Mouse (Mus musculus) midbrain, embryonic 13.5 days (tissue): Measurements from ENCODE around the gene Lmna. TPM values are rescaled to one million over a fixed set of nuclear protein-coding genes. Genes with fewer than 3 reads are reported as not detected.

Experiments used
- ATAC-seq: fragments of 200-750 bp; cut with Nextera tagmentation; 2 replicates; pipeline ENCODE4 v1.8.0; 2017; ENCODE audit warnings: mild to moderate bottlenecking, moderate TSS enrichment, moderate library complexity
- H3K27ac ChIP-seq: fragments of 300-500 bp; sonication (generic); 2 replicates; pipeline ENCODE4 v1.5.1; 2015; ENCODE audit warnings: inconsistent platforms, mild to moderate bottlenecking, moderate library complexity
- H3K27me3 ChIP-seq: fragments of 300-500 bp; sonication (generic); 2 replicates; pipeline ENCODE4 v1.6.1; 2015; ENCODE audit warnings: mild to moderate bottlenecking, inconsistent platforms
- H3K36me3 ChIP-seq: fragments of 300-500 bp; sonication (generic); 2 replicates; pipeline ENCODE4 v1.6.1; 2015; ENCODE audit warnings: mild to moderate bottlenecking, inconsistent platforms
- H3K4me1 ChIP-seq: fragments of 300-500 bp; sonication (generic); replicated peaks from 2 replicates; pipeline ENCODE4 v1.6.1; 2015; ENCODE audit warnings: inconsistent platforms
- H3K4me2 ChIP-seq: fragments of 300-500 bp; sonication (generic); replicated peaks from 2 replicates; pipeline ENCODE4 v1.6.1; 2015; ENCODE audit warnings: moderate library complexity, mild to moderate bottlenecking, inconsistent platforms
- H3K4me3 ChIP-seq: fragments of 300-500 bp; sonication (generic); replicated peaks from 2 replicates; pipeline ENCODE4 v1.5.1; 2015; ENCODE audit warnings: mild to moderate bottlenecking, inconsistent platforms
- H3K9ac ChIP-seq: fragments of 300-500 bp; sonication (generic); replicated peaks from 2 replicates; pipeline ENCODE4 v1.6.1; 2015; ENCODE audit warnings: mild to moderate bottlenecking, inconsistent platforms
- H3K9me3 ChIP-seq: fragments of 300-500 bp; sonication (generic); 2 replicates; pipeline ENCODE4 v1.6.1; 2016; ENCODE audit warnings: mild to moderate bottlenecking, inconsistent platforms
- WGBS: fragments of 180-500 bp; shearing (Covaris S2); methylation state at CpG from one replicate; pipeline ENCODE4 v1.1.7; 2015; 5-methylcytosine and 5-hydroxymethylcytosine counted together
- polyA plus RNA-seq: library from polyadenylated mRNA; unstranded; fragments of >200 nt; fragmentation: Nextera tagmentation; extraction: Ambion mirVana; gene quantifications from 2 replicates; pipeline ENCODE4 v1.2.1, GENCODE M21; 2015

The Lmna gene
- polyA plus RNA-seq, 1 experiment from 2014 or later: 23.4 TPM

- no peak for ATAC-seq
- H3K9ac ChIP-seq: no peak overlapping the region
- peaks cover 8% of the 10 kb centered on the region; the same call in 1 of the 2 replicates for H3K4me1 ChIP-seq
- no peak overlapping the region for H3K4me3 ChIP-seq
- no peaks in the 10 kb centered on the region for H3K27me3 ChIP-seq
- H3K27ac ChIP-seq: no peak overlapping the region
- H3K4me2 ChIP-seq: no peak overlapping the region
- 88% methylated on average over 1 of the region's 1 CpGs for WGBS
- H3K36me3 ChIP-seq: no peaks in the 10 kb centered on the region
- H3K9me3 ChIP-seq: no peaks in the 10 kb centered on the region
These were observed 36.2 kb downstream of the Lmna start for GRCm38 (mm10) chr3:88473571-88473970.

- no peaks in the 10 kb centered on the region for H3K9me3 ChIP-seq
- WGBS: 25% methylated on average over 5 of the region's 5 CpGs
- no peaks in the 10 kb centered on the region for H3K36me3 ChIP-seq
- ATAC-seq: 0 out of 2 replicates have a peak, but pooled peaks have one; percentile 27
- H3K4me2 ChIP-seq: no peak overlapping the region
- H3K9ac ChIP-seq: no peak overlapping the region
- H3K4me3 ChIP-seq: no peak overlapping the region
- no peak overlapping the region for H3K27ac ChIP-seq
- H3K27me3 ChIP-seq: 0 out of 2 replicates have a peak, but pooled peaks cover 3% of the 10 kb centered on the region
- H3K4me1 ChIP-seq: peaks cover 8% of the 10 kb centered on the region; the same call in 1 of the 2 replicates
These were observed 36.7 kb downstream of the Lmna start for GRCm38 (mm10) chr3:88473020-88473419.

GRCm38 (mm10) chr3:88470943-88471479, 38.7 kb downstream of the Lmna start:
- no peak for ATAC-seq
- no peaks in the 10 kb centered on the region for H3K36me3 ChIP-seq
- H3K27me3 ChIP-seq: 0 out of 2 replicates have a peak, but pooled peaks cover 9% of the 10 kb centered on the region
- H3K9me3 ChIP-seq: no peaks in the 10 kb centered on the region
- 75% methylated on average over 10 of the region's 10 CpGs for WGBS
- no peak overlapping the region for H3K9ac ChIP-seq
- H3K4me1 ChIP-seq: peaks cover 10% of the 10 kb centered on the region; the same call in 1 of the 2 replicates
- H3K4me2 ChIP-seq: no peak overlapping the region
- H3K4me3 ChIP-seq: no peak overlapping the region
- H3K27ac ChIP-seq: no peak overlapping the region

GRCm38 (mm10) chr3:88469466-88469865, 40.3 kb downstream of the Lmna start:
- H3K4me2 ChIP-seq: no peak overlapping the region
- 83% methylated on average over 2 of the region's 2 CpGs for whole genome bisulfite sequencing
- H3K4me3 ChIP-seq: no peak overlapping the region
- ATAC-seq: no peak
- H3K9me3 ChIP-seq: no peaks in the 10 kb centered on the region
- no peak overlapping the region for H3K27ac ChIP-seq
- H3K36me3 ChIP-seq: no peaks in the 10 kb centered on the region
- H3K27me3 ChIP-seq: 0 out of 2 replicates have a peak, but pooled peaks cover 9% of the 10 kb centered on the region
- H3K4me1 ChIP-seq: peaks cover 10% of the 10 kb centered on the region; the same call in 1 of the 2 replicates
- no peak overlapping the region for H3K9ac ChIP-seq

- ATAC-seq: peak; percentile 94
- WGBS: 29% methylated on average over 16 of the region's 16 CpGs
- Histone ChIP-seq H3K27ac (no peak overlapping the region), H3K36me3 (no peaks in the 10 kb centered on the region), H3K4me2 (no peak overlapping the region), H3K9ac (peak overlapping the region; percentile 5; the same call in 1 of the 2 replicates), H3K4me3 (no peak overlapping the region), H3K4me1 (0 out of 2 replicates have a peak, but pooled peaks cover 3% of the 10 kb centered on the region), H3K27me3 (0 out of 2 replicates have a peak, but pooled peaks cover 9% of the 10 kb centered on the region), H3K9me3 (no peaks in the 10 kb centered on the region)
These were observed 42.5 kb downstream of the Lmna start for GRCm38 (mm10) chr3:88467116-88467824.

GRCm38 (mm10) chr3:88465127-88465526, 44.6 kb downstream of the Lmna start:
- Histone ChIP-seq H3K4me1 (peaks cover 8% of the 10 kb centered on the region), H3K36me3 (no peaks in the 10 kb centered on the region), H3K9me3 (no peaks in the 10 kb centered on the region), H3K9ac (no peak overlapping the region), H3K4me3 (no peak overlapping the region), H3K27ac (no peak overlapping the region), H3K27me3 (0 out of 2 replicates have a peak, but pooled peaks cover 15% of the 10 kb centered on the region), H3K4me2 (no peak overlapping the region)
- WGBS: 92% methylated on average over 2 of the region's 2 CpGs
- no peak for ATAC-seq

GRCm38 (mm10) chr3:88464425-88464824, 45.3 kb downstream of the Lmna start:
- H3K36me3 ChIP-seq: no peaks in the 10 kb centered on the region
- ATAC-seq: no peak
- H3K4me3 ChIP-seq: no peak overlapping the region
- H3K27ac ChIP-seq: no peak overlapping the region
- H3K9me3 ChIP-seq: no peaks in the 10 kb centered on the region
- H3K4me2 ChIP-seq: no peak overlapping the region
- H3K27me3 ChIP-seq: 0 out of 2 replicates have a peak, but pooled peaks cover 19% of the 10 kb centered on the region
- no peak overlapping the region for H3K9ac ChIP-seq
- 55% methylated on average over 3 of the region's 3 CpGs for WGBS
- peaks cover 10% of the 10 kb centered on the region for H3K4me1 ChIP-seq

- 40% methylated on average over 12 of the region's 12 CpGs for WGBS
- Histone ChIP-seq H3K9ac (0 out of 2 replicates have a peak within 1 kb of the TSS, but pooled peaks have one; percentile 39), H3K4me3 (no peak within 1 kb of the TSS), H3K4me1 (peaks cover 35% of the 10 kb centered on the region), H3K4me2 (no peak within 1 kb of the TSS), H3K36me3 (no peaks in the 10 kb centered on the region), H3K27ac (peak within 1 kb of the TSS; percentile 9; the same call in 1 of the 2 replicates), H3K27me3 (0 out of 2 replicates have a peak, but pooled peaks cover 11% of the 10 kb centered on the region), H3K9me3 (no peaks in the 10 kb centered on the region)
- ATAC-seq: no peak
These were observed 48.6 kb downstream of the Lmna start, which contains the start of gene Sema4a for GRCm38 (mm10) chr3:88460983-88461696. Gene Sema4a, minus strand, starts transcription at chr3:88461182.

- Histone ChIP-seq H3K36me3 (no peaks in the 10 kb centered on the region), H3K9ac (0 out of 2 replicates have a peak overlapping the region, but pooled peaks have one; percentile 39), H3K4me3 (no peak overlapping the region), H3K9me3 (no peaks in the 10 kb centered on the region), H3K4me1 (peaks cover 44% of the 10 kb centered on the region), H3K27me3 (0 out of 2 replicates have a peak, but pooled peaks cover 11% of the 10 kb centered on the region), H3K27ac (peak overlapping the region; percentile 9; the same call in 1 of the 2 replicates), H3K4me2 (no peak overlapping the region)
- ATAC-seq: no peak
- WGBS: 87% methylated on average over 5 of the region's 5 CpGs
These were observed 49.7 kb downstream of the Lmna start for GRCm38 (mm10) chr3:88460029-88460428.

GRCm38 (mm10) chr3:88458778-88459219, 51.0 kb downstream of the Lmna start:
- under 1% methylated on average over 14 of the region's 14 CpGs for WGBS
- H3K4me3 ChIP-seq: peak overlapping the region; percentile 49

GRCm38 (mm10) chr3:88456746-88457532, 52.8 kb downstream of the Lmna start:
- Histone ChIP-seq H3K9me3 (no peaks in the 10 kb centered on the region), H3K4me3 (peak overlapping the region; percentile 49)
- ATAC-seq: no peak

More at GRCm38 (mm10) chr3:88458778-88459219, 51.0 kb downstream of the Lmna start:
- Histone ChIP-seq H3K9ac (peak overlapping the region; percentile 77), H3K4me2 (peak overlapping the region; percentile 72), H3K4me1 (peaks cover 44% of the 10 kb centered on the region), H3K27ac (peak overlapping the region; percentile 88), H3K36me3 (peaks cover 5% of the 10 kb centered on the region), H3K27me3 (0 out of 2 replicates have a peak, but pooled peaks cover 11% of the 10 kb centered on the region), H3K9me3 (no peaks in the 10 kb centered on the region)
- ATAC-seq: peak; percentile 89

More at GRCm38 (mm10) chr3:88456746-88457532, 52.8 kb downstream of the Lmna start:
- Histone ChIP-seq H3K4me2 (peak overlapping the region; percentile 72), H3K27me3 (0 out of 2 replicates have a peak, but pooled peaks cover 11% of the 10 kb centered on the region), H3K4me1 (peaks cover 44% of the 10 kb centered on the region), H3K27ac (peak overlapping the region; percentile 41), H3K9ac (peak overlapping the region; percentile 77), H3K36me3 (peaks cover 22% of the 10 kb centered on the region)
- WGBS: 80% methylated on average over 7 of the region's 7 CpGs
